Mouse (Mus musculus) MEL (cell line): ENCODE measurements around the gene Peli2.

Source experiments
- CHD1 ChIP-seq: IDR thresholded peaks from 2 replicates; pipeline ENCODE4 v1.6.1; 2012; ENCODE audit warnings: low read depth, mild to moderate bottlenecking, inconsistent platforms, low read length, improper control_type of control experiment
- CHD2 ChIP-seq: IDR thresholded peaks from 2 replicates; pipeline ENCODE4 v1.6.1; 2011; ENCODE audit warnings: low read length, improper control_type of control experiment
- CTCF ChIP-seq, 3 experiments: IDR thresholded peaks in 2 of 3; conservative IDR thresholded peaks in 1 of 3; 2 replicates each; pipeline ENCODE4 v1.5.1; 2011 to 2012; ENCODE audit warnings: low read length in 3 of 3, low read depth in 2 of 3, mild to moderate bottlenecking in 2 of 3, improper control_type of control experiment in 1 of 3, inconsistent platforms in 1 of 3, mixed read lengths in 1 of 3, moderate library complexity in 1 of 3; ENCODE audit not compliant: control insufficient read depth in 1 of 3, insufficient read depth in 1 of 3, poor library complexity in 1 of 3, severe bottlenecking in 1 of 3
- GATA1 ChIP-seq: IDR thresholded peaks from 2 replicates; pipeline ENCODE4 v1.6.1; 2011; ENCODE audit warnings: low read depth, low read length, improper control_type of control experiment
- MAZ ChIP-seq: IDR thresholded peaks from 2 replicates; pipeline ENCODE4 v1.6.1; 2012; ENCODE audit warnings: low read depth, mild to moderate bottlenecking, inconsistent platforms, low read length, improper control_type of control experiment
- MXI1 ChIP-seq: IDR thresholded peaks from 2 replicates; pipeline ENCODE4 v1.6.1; 2011; ENCODE audit warnings: mild to moderate bottlenecking, low read depth, low read length, improper control_type of control experiment
- POLR2A ChIP-seq, 2 experiments: IDR thresholded peaks; 2 replicates each; pipeline ENCODE4 v1.6.1; 2011 to 2012; ENCODE audit warnings: low read length in 2 of 2, mild to moderate bottlenecking in 2 of 2, control low read depth in 1 of 2, improper control_type of control experiment in 1 of 2, low read depth in 1 of 2, moderate library complexity in 1 of 2; ENCODE audit not compliant: control insufficient read depth in 1 of 2, insufficient read depth in 1 of 2, poor library complexity in 1 of 2
- POLR2AphosphoS5 ChIP-seq: IDR thresholded peaks from 2 replicates; pipeline ENCODE4 v1.6.1; 2012; ENCODE audit warnings: low read depth, borderline replicate concordance, mild to moderate bottlenecking, inconsistent platforms, low read length, moderate library complexity, mixed read lengths
- RAD21 ChIP-seq: IDR thresholded peaks from 2 replicates; pipeline ENCODE4 v1.6.1; 2011; ENCODE audit warnings: mild to moderate bottlenecking, low read depth, low read length, improper control_type of control experiment
- RCOR1 ChIP-seq: IDR thresholded peaks from 2 replicates; pipeline ENCODE4 v1.6.1; 2012; ENCODE audit warnings: low read depth, mild to moderate bottlenecking, inconsistent platforms, low read length, improper control_type of control experiment
- SMC3 ChIP-seq: IDR thresholded peaks from 2 replicates; pipeline ENCODE4 v1.6.1; 2011; ENCODE audit warnings: low read depth, low read length, improper control_type of control experiment
- UBTF ChIP-seq: IDR thresholded peaks from 2 replicates; pipeline ENCODE4 v1.6.1; 2012; ENCODE audit warnings: low read depth, mild to moderate bottlenecking, inconsistent platforms, low read length, improper control_type of control experiment, moderate library complexity, borderline replicate concordance; ENCODE audit not compliant: insufficient read depth
- ZC3H11A ChIP-seq: IDR thresholded peaks from 2 replicates; pipeline ENCODE4 v1.6.1; 2012; ENCODE audit warnings: low read depth, mild to moderate bottlenecking, inconsistent platforms, low read length, improper control_type of control experiment
- ZMIZ1 ChIP-seq: IDR thresholded peaks from 2 replicates; pipeline ENCODE4 v1.6.1; 2012; ENCODE audit warnings: low read depth, mild to moderate bottlenecking, inconsistent platforms, low read length, improper control_type of control experiment, moderate library complexity

GRCm38 (mm10) chr14:48207746-48208640, 87.4 kb downstream of the Peli2 start:
- TF ChIP-seq CTCF (IDR thresholded peaks at IDR 0.05 in 2 of 3, conservative IDR thresholded peaks at IDR 0.05 in 1 of 3; ENCODE audit: control insufficient read depth in 1 of 3, insufficient read depth in 1 of 3, low read depth in 2 of 3, low read length in 3 of 3, poor library complexity in 1 of 3, severe bottlenecking in 1 of 3) (no peak), POLR2A (IDR thresholded peaks at IDR 0.05; ENCODE audit: control insufficient read depth in 1 of 2, insufficient read depth in 1 of 2, low read depth in 1 of 2, low read length in 2 of 2, poor library complexity in 1 of 2) (no peak), CHD1 (no peak), MAZ (no peak), GATA1 (no peak), RAD21 (no peak), RCOR1 (no peak), POLR2AphosphoS5 (no peak), CHD2 (no peak), SMC3 (no peak), ZMIZ1 (no peak), ZC3H11A (no peak), UBTF (no peak), MXI1 (no peak)
